Mouse (Mus musculus): ENCODE measurements at regions not wholly inside any gene's neighbourhood (a gene's known extent, or its start where the extent isn't known, plus 50 kb on each side); places are given as distances from the start of the nearest gene placed in this dataset.

GRCm38 (mm10) chr14:105730786-105731185 is 165.8 kb downstream of the Spry2 start:
- TF ChIP-seq EP300 (IDR thresholded peaks at IDR 0.05; ENCODE audit: insufficient read depth, low read depth, low read length) (no peak), CTCF (IDR thresholded peaks at IDR 0.05; ENCODE audit: low read depth, low read length) (no peak), POLR2A (IDR thresholded peaks at IDR 0.05; ENCODE audit: insufficient read depth, low read length) (no peak)
